Mouse (Mus musculus) embryonic facial prominence, embryonic 15.5 days (tissue): ENCODE data around the gene Gm17581. TPM values are rescaled to one million over a fixed set of nuclear protein-coding genes. Genes with fewer than 3 reads are reported as not detected.

Experiments
- ATAC-seq: fragments of 200-750 bp; cut with Nextera tagmentation; 2 replicates; pipeline ENCODE4 v1.8.0; 2017; ENCODE audit warnings: low read depth, moderate TSS enrichment; ENCODE audit not compliant: insufficient number of reproducible peaks, low FRiP score, low TSS enrichment
- H3K27ac ChIP-seq: fragments of 300-500 bp; sonication (generic); replicated peaks from 2 replicates; pipeline ENCODE4 v1.5.1; 2015; ENCODE audit warnings: mild to moderate bottlenecking, inconsistent platforms
- H3K27me3 ChIP-seq: fragments of 300-500 bp; sonication (generic); 2 replicates; pipeline ENCODE4 v1.6.1; 2015; ENCODE audit warnings: inconsistent platforms
- H3K36me3 ChIP-seq: fragments of 300-500 bp; sonication (generic); 2 replicates; pipeline ENCODE4 v1.6.1; 2015; ENCODE audit warnings: mild to moderate bottlenecking, inconsistent platforms
- H3K4me1 ChIP-seq: fragments of 300-500 bp; sonication (generic); 2 replicates; pipeline ENCODE4 v1.6.1; 2015; ENCODE audit warnings: inconsistent platforms
- H3K4me2 ChIP-seq: fragments of 300-500 bp; sonication (generic); replicated peaks from 2 replicates; pipeline ENCODE4 v1.6.1; 2015; ENCODE audit warnings: mild to moderate bottlenecking, inconsistent platforms
- H3K4me3 ChIP-seq: fragments of 300-500 bp; sonication (generic); replicated peaks from 2 replicates; pipeline ENCODE4 v1.5.1; 2015; ENCODE audit warnings: mild to moderate bottlenecking, inconsistent platforms
- H3K9ac ChIP-seq: fragments of 300-500 bp; sonication (generic); 2 replicates; pipeline ENCODE4 v1.6.1; 2015; ENCODE audit warnings: inconsistent platforms
- H3K9me3 ChIP-seq: fragments of 300-500 bp; sonication (generic); replicated peaks from 2 replicates; pipeline ENCODE4 v1.6.1; 2016; ENCODE audit warnings: inconsistent platforms
- WGBS: fragments of 180-500 bp; shearing (Covaris S2); methylation state at CpG from one replicate; pipeline ENCODE4 v1.1.7; 2015; 5-methylcytosine and 5-hydroxymethylcytosine counted together
- polyA plus RNA-seq: library from polyadenylated mRNA; unstranded; fragments of >200 nt; fragmentation: Nextera tagmentation; extraction: Ambion mirVana; gene quantifications from 2 replicates; pipeline ENCODE4 v1.2.1, GENCODE M21; 2015

Gene Gm17581
- polyA plus RNA-seq, 1 experiment from 2014 or later = not detected

- WGBS = 72% methylated on average over 5 of the region's 5 CpGs
- ATAC-seq = no peak
- no peak overlapping the region for H3K4me2 ChIP-seq
- H3K4me3 ChIP-seq = no peak overlapping the region
- no peak overlapping the region for H3K27ac ChIP-seq
- no peaks in the 10 kb centered on the region for H3K27me3 ChIP-seq
- H3K36me3 ChIP-seq = no peaks in the 10 kb centered on the region
- H3K9ac ChIP-seq = no peak overlapping the region
- no peaks in the 10 kb centered on the region for H3K4me1 ChIP-seq
- no peaks in the 10 kb centered on the region for H3K9me3 ChIP-seq
Observed at GRCm38 (mm10) chr2:155735080-155735479, 586 bp downstream of the Gm17581 start.

GRCm38 (mm10) chr2:155729158-155729645 lies 6.5 kb downstream of the Gm17581 start, which contains the start of gene Edem2:
Edem2 (minus strand) TSS chr2:155729475.
- WGBS = 0% methylated on average over 30 of the region's 33 CpGs
- H3K27ac ChIP-seq = 0 out of 2 replicates have a peak within 1 kb of the TSS, but pooled peaks have one; percentile 39
- H3K4me1 ChIP-seq = peaks cover 14% of the 10 kb centered on the region; the same call in 1 of the 2 replicates
- H3K4me3 ChIP-seq = peak within 1 kb of the TSS; percentile 97
- peaks cover 3% of the 10 kb centered on the region; the same call in 1 of the 2 replicates for H3K36me3 ChIP-seq
- H3K4me2 ChIP-seq = peak within 1 kb of the TSS; percentile 91
- no peaks in the 10 kb centered on the region for H3K9me3 ChIP-seq
- no peaks in the 10 kb centered on the region for H3K27me3 ChIP-seq
- peak within 1 kb of the TSS; percentile 56 for H3K9ac ChIP-seq
- ATAC-seq = peak; percentile 77

GRCm38 (mm10) chr2:155728742-155729141 lies 6.9 kb downstream of the Gm17581 start:
- peak overlapping the region; percentile 91 for H3K4me2 ChIP-seq
- WGBS = 5% methylated on average over 15 of the region's 15 CpGs
- no peaks in the 10 kb centered on the region for H3K27me3 ChIP-seq
- ATAC-seq = no peak
- H3K9ac ChIP-seq = peak overlapping the region; percentile 56
- H3K4me1 ChIP-seq = peaks cover 14% of the 10 kb centered on the region; the same call in 1 of the 2 replicates
- H3K4me3 ChIP-seq = peak overlapping the region; percentile 97
- no peak overlapping the region for H3K27ac ChIP-seq
- peaks cover 3% of the 10 kb centered on the region; the same call in 1 of the 2 replicates for H3K36me3 ChIP-seq
- H3K9me3 ChIP-seq = no peaks in the 10 kb centered on the region

GRCm38 (mm10) chr2:155727764-155728395 lies 7.8 kb downstream of the Gm17581 start:
- 74% methylated on average over 7 of the region's 7 CpGs for WGBS
- Histone ChIP-seq H3K4me2 (0 out of 2 replicates have a peak overlapping the region, but pooled peaks have one; percentile 91), H3K9me3 (no peaks in the 10 kb centered on the region), H3K27me3 (no peaks in the 10 kb centered on the region), H3K4me1 (peaks cover 14% of the 10 kb centered on the region; the same call in 1 of the 2 replicates), H3K27ac (no peak overlapping the region), H3K9ac (no peak overlapping the region), H3K36me3 (peaks cover 7% of the 10 kb centered on the region), H3K4me3 (no peak overlapping the region)
- no peak for ATAC-seq

- Histone ChIP-seq H3K9me3 (no peaks in the 10 kb centered on the region), H3K9ac (no peak overlapping the region), H3K4me3 (no peak overlapping the region), H3K27ac (no peak overlapping the region), H3K4me2 (no peak overlapping the region), H3K4me1 (peaks cover 14% of the 10 kb centered on the region; the same call in 1 of the 2 replicates), H3K27me3 (no peaks in the 10 kb centered on the region), H3K36me3 (peaks cover 14% of the 10 kb centered on the region)
- no peak for ATAC-seq
- WGBS = 87% methylated on average over 7 of the region's 7 CpGs
Observed at GRCm38 (mm10) chr2:155726302-155726701, 9.4 kb downstream of the Gm17581 start.

GRCm38 (mm10) chr2:155724526-155724925 lies 11.1 kb downstream of the Gm17581 start:
- H3K9ac ChIP-seq = no peak overlapping the region
- H3K27ac ChIP-seq = no peak overlapping the region
- H3K4me1 ChIP-seq = peaks cover 14% of the 10 kb centered on the region; the same call in 1 of the 2 replicates
- H3K36me3 ChIP-seq = peaks cover 24% of the 10 kb centered on the region
- ATAC-seq = no peak
- no peaks in the 10 kb centered on the region for H3K27me3 ChIP-seq
- H3K9me3 ChIP-seq = no peaks in the 10 kb centered on the region
- no peak overlapping the region for H3K4me3 ChIP-seq
- WGBS = 77% methylated on average over 6 of the region's 6 CpGs
- no peak overlapping the region for H3K4me2 ChIP-seq

- H3K27ac ChIP-seq = no peak overlapping the region
- peaks cover 14% of the 10 kb centered on the region; the same call in 1 of the 2 replicates for H3K4me1 ChIP-seq
- no peaks in the 10 kb centered on the region for H3K27me3 ChIP-seq
- no peak for ATAC-seq
- H3K4me2 ChIP-seq = no peak overlapping the region
- no peak overlapping the region for H3K9ac ChIP-seq
- H3K36me3 ChIP-seq = peaks cover 28% of the 10 kb centered on the region
- no peaks in the 10 kb centered on the region for H3K9me3 ChIP-seq
- no peak overlapping the region for H3K4me3 ChIP-seq
- 77% methylated on average over 5 of the region's 5 CpGs for WGBS
Observed at GRCm38 (mm10) chr2:155724036-155724435, 11.6 kb downstream of the Gm17581 start.

- Histone ChIP-seq H3K4me2 (no peak overlapping the region), H3K36me3 (peaks cover 49% of the 10 kb centered on the region), H3K27ac (no peak overlapping the region), H3K4me1 (no peaks in the 10 kb centered on the region), H3K27me3 (no peaks in the 10 kb centered on the region), H3K9me3 (no peaks in the 10 kb centered on the region), H3K4me3 (no peak overlapping the region), H3K9ac (no peak overlapping the region)
- no peak for ATAC-seq
- WGBS = 75% methylated on average over 5 of the region's 5 CpGs
Observed at GRCm38 (mm10) chr2:155720585-155720984, 15.1 kb downstream of the Gm17581 start.

- no peak for ATAC-seq
- H3K9me3 ChIP-seq = no peaks in the 10 kb centered on the region
- no peak overlapping the region for H3K9ac ChIP-seq
- H3K4me1 ChIP-seq = no peaks in the 10 kb centered on the region
- no peak overlapping the region for H3K27ac ChIP-seq
- H3K36me3 ChIP-seq = peaks cover 59% of the 10 kb centered on the region
- no peak overlapping the region for H3K4me3 ChIP-seq
- no peaks in the 10 kb centered on the region for H3K27me3 ChIP-seq
- 84% methylated on average over 12 of the region's 12 CpGs for WGBS
- no peak overlapping the region for H3K4me2 ChIP-seq
Observed at GRCm38 (mm10) chr2:155717082-155717990, 18.3 kb downstream of the Gm17581 start.

GRCm38 (mm10) chr2:155710557-155710956 lies 25.1 kb downstream of the Gm17581 start:
- no peak for ATAC-seq
- Histone ChIP-seq H3K9me3 (no peaks in the 10 kb centered on the region), H3K36me3 (peaks cover 50% of the 10 kb centered on the region), H3K9ac (no peak overlapping the region), H3K4me1 (0 out of 2 replicates have a peak, but pooled peaks cover 4% of the 10 kb centered on the region), H3K4me3 (no peak overlapping the region), H3K27ac (no peak overlapping the region), H3K4me2 (no peak overlapping the region), H3K27me3 (no peaks in the 10 kb centered on the region)
- WGBS = 86% methylated on average over 11 of the region's 11 CpGs

- ATAC-seq = no peak
- peaks cover 51% of the 10 kb centered on the region for H3K36me3 ChIP-seq
Observed at GRCm38 (mm10) chr2:155707251-155707650, 28.4 kb downstream of the Gm17581 start.

More at GRCm38 (mm10) chr2:155707251-155707650, 28.4 kb downstream of the Gm17581 start:
- Histone ChIP-seq H3K9me3 (no peaks in the 10 kb centered on the region), H3K4me3 (no peak overlapping the region), H3K4me1 (0 out of 2 replicates have a peak, but pooled peaks cover 4% of the 10 kb centered on the region), H3K4me2 (no peak overlapping the region), H3K27me3 (no peaks in the 10 kb centered on the region), H3K27ac (no peak overlapping the region), H3K9ac (no peak overlapping the region)
- WGBS = 69% methylated on average over 4 of the region's 4 CpGs
